Mouse (Mus musculus) midbrain, embryonic 16.5 days (tissue): Measurements from ENCODE around the gene Smyd2. TPM values are rescaled to one million over a fixed set of nuclear protein-coding genes. Genes with fewer than 3 reads are reported as not detected.

Experiments
- ATAC-seq: fragments of 200-750 bp; cut with Nextera tagmentation; 2 replicates; pipeline ENCODE4 v1.8.0; 2017; ENCODE audit warnings: moderate TSS enrichment
- H3K27ac ChIP-seq: fragments of 300-500 bp; sonication (generic); 2 replicates; pipeline ENCODE4 v1.5.1; 2014; ENCODE audit warnings: mild to moderate bottlenecking, low read length, mixed read lengths
- H3K27me3 ChIP-seq: fragments of 300-500 bp; sonication (generic); 2 replicates; pipeline ENCODE4 v1.6.1; 2014; ENCODE audit warnings: low read depth, low read length, mixed read lengths; ENCODE audit not compliant: control insufficient read depth, insufficient read depth
- H3K36me3 ChIP-seq: fragments of 300-500 bp; sonication (generic); 2 replicates; pipeline ENCODE4 v1.6.1; 2014; ENCODE audit warnings: mild to moderate bottlenecking, low read length, moderate library complexity, mixed read lengths; ENCODE audit not compliant: control insufficient read depth, insufficient read depth
- H3K4me1 ChIP-seq: fragments of 300-500 bp; sonication (generic); 2 replicates; pipeline ENCODE4 v1.6.1; 2014; ENCODE audit warnings: mild to moderate bottlenecking, low read length, mixed read lengths; ENCODE audit not compliant: control insufficient read depth, insufficient read depth
- H3K4me2 ChIP-seq: fragments of 300-500 bp; sonication (generic); 2 replicates; pipeline ENCODE4 v1.6.1; 2014; ENCODE audit warnings: mild to moderate bottlenecking, low read length, mixed read lengths
- H3K4me3 ChIP-seq: fragments of 300-500 bp; sonication (generic); 2 replicates; pipeline ENCODE4 v1.5.1; 2014; ENCODE audit warnings: low read depth, mild to moderate bottlenecking, low read length, moderate library complexity, mixed read lengths
- H3K9ac ChIP-seq: fragments of 300-500 bp; sonication (generic); 2 replicates; pipeline ENCODE4 v1.6.1; 2014; ENCODE audit warnings: low read depth, low read length, mixed read lengths
- H3K9me3 ChIP-seq: fragments of 300-500 bp; sonication (generic); replicated peaks from 2 replicates; pipeline ENCODE4 v1.6.1; 2014; ENCODE audit warnings: mild to moderate bottlenecking, low read length, mixed read lengths; ENCODE audit not compliant: control insufficient read depth, poor library complexity, severe bottlenecking
- WGBS: fragments of 180-500 bp; shearing (Covaris S2); extraction: QIAGEN DNeasy Blood & Tissue Kit; methylation state at CpG from one replicate; pipeline ENCODE4 v1.1.7; 2014; 5-methylcytosine and 5-hydroxymethylcytosine counted together
- polyA plus RNA-seq: library from polyadenylated mRNA; unstranded; fragments of >200 nt; fragmentation: Nextera tagmentation; extraction: Ambion mirVana; gene quantifications from 2 replicates; pipeline ENCODE4 v1.2.1, GENCODE M21; 2015

Smyd2 gene
- polyA plus RNA-seq, 1 experiment from 2014 or later, result 78.7 TPM

DNA sequence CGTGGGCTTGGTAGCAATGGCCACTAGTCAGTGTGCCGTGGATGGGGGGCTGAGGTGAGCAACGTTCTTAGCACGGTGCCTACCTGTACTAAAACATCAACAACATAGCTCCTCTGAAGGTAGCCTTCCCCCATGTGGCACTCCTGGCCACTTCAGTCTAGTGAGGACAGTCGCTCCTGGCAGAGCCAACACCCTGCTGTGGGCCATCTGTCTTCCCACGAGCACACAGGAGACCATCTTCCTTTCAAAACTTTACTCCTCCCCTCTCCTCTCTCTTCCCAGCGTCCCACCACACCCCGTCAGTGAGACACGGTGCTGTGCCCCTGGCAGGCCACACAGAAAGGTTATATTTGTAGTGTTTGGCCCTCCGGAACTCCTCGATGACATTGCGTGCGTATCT, 37.2 kb downstream of the Smyd2 start:
- peaks cover 7% of the 10 kb centered on the region for H3K4me1 ChIP-seq
- H3K36me3 ChIP-seq, result no peaks in the 10 kb centered on the region
- H3K27me3 ChIP-seq, result no peaks in the 10 kb centered on the region
- WGBS, result 60% methylated on average over 13 of the region's 13 CpGs
- no peak overlapping the region for H3K4me3 ChIP-seq
- no peak overlapping the region for H3K27ac ChIP-seq
- no peak for ATAC-seq
- H3K9me3 ChIP-seq, result no peaks in the 10 kb centered on the region
- H3K4me2 ChIP-seq, result no peak overlapping the region
- no peak overlapping the region for H3K9ac ChIP-seq

DNA sequence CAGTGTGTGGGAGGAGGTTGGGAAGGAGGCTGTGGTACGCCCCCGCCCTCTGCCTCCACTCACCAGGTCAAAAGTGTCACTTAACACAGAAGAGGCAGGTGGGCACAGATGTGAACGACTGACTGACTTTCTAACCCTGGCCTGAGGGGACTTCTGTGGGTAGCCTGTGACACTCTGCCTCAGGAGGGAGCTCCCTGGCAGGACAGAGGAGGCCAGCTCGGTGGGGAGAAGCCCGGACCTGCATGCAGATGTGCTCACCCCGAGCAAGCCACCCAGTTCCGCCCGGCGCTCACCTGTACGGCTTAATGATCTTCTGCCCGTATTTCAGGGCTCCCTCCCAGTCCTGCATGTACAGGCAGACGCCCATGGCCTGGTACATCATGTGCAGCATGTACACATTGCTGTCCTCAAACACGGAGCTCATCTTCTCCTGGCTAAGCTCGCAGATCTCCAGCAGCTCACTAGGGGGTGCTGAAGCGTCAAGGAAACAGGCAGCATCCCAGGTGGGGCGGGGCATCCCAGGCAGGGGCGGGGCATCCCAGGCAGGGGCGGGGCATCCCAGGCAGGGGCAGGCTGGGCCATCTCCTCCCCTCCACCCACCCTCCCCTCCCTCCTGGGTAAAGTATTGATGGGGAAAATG, 38.5 kb downstream of the Smyd2 start:
- H3K36me3 ChIP-seq, result no peaks in the 10 kb centered on the region
- H3K9me3 ChIP-seq, result no peaks in the 10 kb centered on the region
- H3K4me3 ChIP-seq, result no peak overlapping the region
- 31% methylated on average over 18 of the region's 18 CpGs for WGBS
- H3K4me1 ChIP-seq, result peaks cover 9% of the 10 kb centered on the region
- no peak overlapping the region for H3K4me2 ChIP-seq
- no peaks in the 10 kb centered on the region for H3K27me3 ChIP-seq
- no peak for ATAC-seq
- no peak overlapping the region for H3K9ac ChIP-seq
- no peak overlapping the region for H3K27ac ChIP-seq

DNA sequence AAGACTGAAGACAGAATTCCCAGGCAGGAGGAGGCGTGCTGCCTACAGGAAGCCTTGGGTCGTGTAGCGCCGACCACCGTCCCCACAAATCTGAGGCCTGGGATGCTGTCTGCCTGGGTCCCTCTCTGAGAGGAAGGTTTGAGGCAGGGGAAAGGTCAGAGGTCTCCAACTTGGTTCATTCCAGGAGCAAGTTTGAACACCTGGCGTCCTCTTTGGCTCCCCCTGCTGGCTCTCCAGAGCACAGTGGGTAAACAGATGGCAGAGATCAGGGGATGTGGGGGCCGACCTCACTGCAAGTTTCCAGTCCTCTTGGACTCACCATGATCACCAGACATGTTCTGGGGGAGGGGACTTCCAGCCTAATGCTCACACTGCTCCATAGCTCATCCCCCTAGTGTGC, 39.3 kb downstream of the Smyd2 start:
- H3K4me1 ChIP-seq, result peaks cover 9% of the 10 kb centered on the region
- no peaks in the 10 kb centered on the region for H3K27me3 ChIP-seq
- WGBS, result 60% methylated on average over 7 of the region's 7 CpGs
- H3K4me3 ChIP-seq, result no peak overlapping the region
- H3K36me3 ChIP-seq, result no peaks in the 10 kb centered on the region
- ATAC-seq, result no peak; the same call in 1 of the 2 replicates
- no peak overlapping the region for H3K27ac ChIP-seq
- H3K4me2 ChIP-seq, result no peak overlapping the region
- H3K9ac ChIP-seq, result no peak overlapping the region
- H3K9me3 ChIP-seq, result no peaks in the 10 kb centered on the region

DNA sequence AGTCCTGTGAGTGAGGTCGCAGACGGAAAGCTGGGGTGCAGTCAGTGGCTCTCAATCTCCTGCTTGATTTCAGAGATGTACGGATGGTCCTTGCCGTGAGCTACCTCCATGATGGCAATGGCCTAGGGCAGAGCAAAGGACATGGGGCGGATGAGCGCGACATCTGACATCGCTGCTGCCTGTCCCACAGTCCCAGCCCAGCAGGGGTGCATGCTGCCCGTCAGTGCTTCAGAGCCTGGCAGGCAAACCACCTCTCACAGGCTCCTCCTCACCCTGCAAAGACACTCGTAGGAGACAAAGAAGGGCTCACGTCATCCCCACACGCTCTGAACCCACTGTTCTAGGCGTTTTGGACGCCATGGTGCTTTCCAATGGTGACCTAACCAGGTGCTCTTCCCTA, 41.4 kb downstream of the Smyd2 start:
- no peak overlapping the region for H3K27ac ChIP-seq
- no peak overlapping the region for H3K4me3 ChIP-seq
- no peaks in the 10 kb centered on the region for H3K27me3 ChIP-seq
- no peak overlapping the region for H3K9ac ChIP-seq
- no peaks in the 10 kb centered on the region for H3K36me3 ChIP-seq
- no peaks in the 10 kb centered on the region for H3K9me3 ChIP-seq
- H3K4me1 ChIP-seq, result peaks cover 9% of the 10 kb centered on the region
- WGBS, result 69% methylated on average over 14 of the region's 14 CpGs
- H3K4me2 ChIP-seq, result no peak overlapping the region
- no peak for ATAC-seq

DNA sequence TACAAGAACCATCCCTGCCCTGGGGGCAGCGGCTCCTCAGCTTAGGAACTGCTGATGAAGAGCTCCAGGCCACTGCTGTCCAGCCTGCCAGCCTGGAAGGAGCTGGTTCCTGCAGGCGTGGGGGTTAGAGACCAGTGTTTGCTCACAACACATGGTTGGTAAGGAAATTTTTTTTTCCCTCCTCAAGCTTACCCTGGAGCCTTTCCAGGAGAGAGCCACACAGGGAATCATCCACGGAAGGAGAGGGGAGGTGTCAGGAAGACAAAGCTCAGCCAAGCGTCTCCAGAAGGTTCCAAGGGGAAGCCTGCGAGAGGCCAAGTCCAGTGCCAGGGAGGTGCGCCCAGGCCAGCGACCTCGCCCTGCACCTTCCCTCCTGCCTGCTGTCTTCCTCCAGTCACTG, 42.2 kb downstream of the Smyd2 start:
- no peak for ATAC-seq
- WGBS, result 71% methylated on average over 8 of the region's 8 CpGs
- Histone ChIP-seq H3K4me3 (no peak overlapping the region), H3K27me3 (no peaks in the 10 kb centered on the region), H3K4me1 (peaks cover 9% of the 10 kb centered on the region), H3K36me3 (no peaks in the 10 kb centered on the region), H3K9me3 (no peaks in the 10 kb centered on the region), H3K27ac (no peak overlapping the region), H3K4me2 (no peak overlapping the region), H3K9ac (no peak overlapping the region)

DNA sequence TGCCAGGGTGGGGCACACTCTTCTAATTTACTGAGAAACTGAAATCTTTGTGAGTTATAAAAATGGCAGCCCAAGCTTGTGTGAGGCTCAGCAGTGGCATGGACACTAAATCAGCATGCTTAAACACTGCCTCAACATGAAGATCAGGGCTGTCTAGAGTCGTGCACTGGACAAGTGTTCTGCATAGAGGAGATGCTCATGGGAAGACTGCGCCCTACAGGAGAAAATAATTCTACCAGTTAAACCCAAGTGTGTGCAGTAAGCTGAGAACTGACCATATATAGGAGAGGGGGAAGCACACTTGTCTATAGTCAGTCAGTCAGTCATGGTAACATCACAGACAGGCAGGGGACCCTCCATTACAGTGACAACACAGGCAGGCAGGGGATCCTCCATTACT, 43.0 kb downstream of the Smyd2 start:
- peak; percentile 27; the same call in 1 of the 2 replicates for ATAC-seq

DNA sequence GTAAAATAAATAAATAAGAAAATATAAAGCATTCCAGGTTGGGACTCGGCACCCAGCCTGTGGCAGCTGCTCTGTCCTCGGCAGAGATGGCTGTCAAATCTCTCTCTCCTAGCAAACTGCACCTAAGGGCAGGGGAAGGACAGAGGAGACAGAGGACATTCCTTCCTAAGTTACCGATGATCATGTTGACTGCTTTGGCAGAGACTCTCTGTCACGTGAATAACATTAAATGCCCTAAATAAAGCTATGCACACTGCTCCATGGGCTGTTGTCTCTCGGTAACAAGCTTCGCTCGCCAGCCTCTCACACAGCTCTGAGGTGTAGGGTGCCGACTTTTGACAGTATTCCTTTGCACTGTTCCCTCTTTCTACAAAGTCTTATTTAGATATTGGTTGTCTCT, 46.0 kb downstream of the Smyd2 start:
- Histone ChIP-seq H3K27ac (no peak overlapping the region), H3K9me3 (no peaks in the 10 kb centered on the region), H3K9ac (no peak overlapping the region), H3K36me3 (no peaks in the 10 kb centered on the region), H3K27me3 (no peaks in the 10 kb centered on the region), H3K4me1 (0 out of 2 replicates have a peak, but pooled peaks cover 2% of the 10 kb centered on the region), H3K4me3 (no peak overlapping the region), H3K4me2 (no peak overlapping the region)
- 86% methylated on average over 8 of the region's 8 CpGs for WGBS
- no peak for ATAC-seq

More for the DNA sequence above, 43.0 kb downstream of the Smyd2 start:
- no peaks in the 10 kb centered on the region for H3K27me3 ChIP-seq
- H3K36me3 ChIP-seq, result no peaks in the 10 kb centered on the region
- no peak overlapping the region for H3K9ac ChIP-seq
- 66% methylated on average over 2 of the region's 2 CpGs for WGBS
- no peak overlapping the region for H3K27ac ChIP-seq
- H3K4me3 ChIP-seq, result no peak overlapping the region
- no peak overlapping the region for H3K4me2 ChIP-seq
- 0 out of 2 replicates have a peak, but pooled peaks cover 3% of the 10 kb centered on the region for H3K4me1 ChIP-seq
- H3K9me3 ChIP-seq, result no peaks in the 10 kb centered on the region

DNA sequence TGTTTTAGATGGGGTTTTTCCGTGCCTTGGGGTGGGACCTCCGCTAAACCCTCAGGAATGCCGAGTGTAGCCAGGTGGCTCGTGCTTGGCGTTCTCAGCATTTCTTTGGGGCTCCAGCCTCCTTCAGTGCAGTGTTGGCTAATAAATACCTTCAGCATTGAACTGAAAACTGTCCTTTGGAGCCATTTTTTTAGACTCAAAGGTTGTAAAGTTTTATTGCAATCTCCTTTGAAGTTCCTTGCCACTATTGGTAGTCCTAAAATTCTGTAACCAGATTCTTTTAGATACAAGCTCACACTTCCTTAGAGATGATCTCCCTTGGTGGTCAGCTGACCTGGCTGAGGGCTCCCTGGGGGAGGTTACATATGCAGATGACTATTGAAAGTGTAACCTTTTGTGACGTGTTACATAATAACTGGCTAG, 46.7 kb downstream of the Smyd2 start:
- no peaks in the 10 kb centered on the region for H3K9me3 ChIP-seq
- H3K4me2 ChIP-seq, result no peak overlapping the region
- H3K9ac ChIP-seq, result no peak overlapping the region
- no peak for ATAC-seq
- 41% methylated on average over 6 of the region's 6 CpGs for WGBS
- no peaks in the 10 kb centered on the region for H3K36me3 ChIP-seq
- H3K27ac ChIP-seq, result no peak overlapping the region
- H3K4me3 ChIP-seq, result no peak overlapping the region
- 0 out of 2 replicates have a peak, but pooled peaks cover 2% of the 10 kb centered on the region for H3K4me1 ChIP-seq
- H3K27me3 ChIP-seq, result no peaks in the 10 kb centered on the region

DNA sequence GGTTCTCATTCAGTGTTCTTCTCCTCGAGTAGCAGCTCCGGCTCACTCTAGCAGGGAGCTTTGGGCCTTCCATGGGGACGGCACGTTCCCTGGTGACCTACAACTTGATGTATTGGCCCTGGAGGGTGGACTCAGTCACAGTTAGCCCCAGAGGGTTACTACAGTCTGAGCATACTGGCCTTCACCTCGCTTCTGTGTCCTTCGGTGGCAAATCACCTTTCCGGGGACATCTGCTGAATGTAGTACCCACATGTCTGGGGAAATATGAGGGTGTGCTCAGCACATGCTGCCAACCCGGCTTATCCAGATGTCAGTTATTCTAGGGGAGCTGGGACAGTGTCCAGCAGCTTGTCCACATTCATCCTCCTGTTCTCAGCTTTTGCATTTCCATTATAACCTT, 48.6 kb downstream of the Smyd2 start:
- H3K9me3 ChIP-seq, result no peaks in the 10 kb centered on the region
- H3K4me2 ChIP-seq, result no peak overlapping the region
- no peak for ATAC-seq
- H3K4me1 ChIP-seq, result no peaks in the 10 kb centered on the region
- H3K9ac ChIP-seq, result no peak overlapping the region
- no peaks in the 10 kb centered on the region for H3K27me3 ChIP-seq
- 85% methylated on average over 8 of the region's 8 CpGs for WGBS
- H3K36me3 ChIP-seq, result no peaks in the 10 kb centered on the region
- H3K27ac ChIP-seq, result no peak overlapping the region
- no peak overlapping the region for H3K4me3 ChIP-seq
